Mouse (Mus musculus): ENCODE results near the gene Cyb5rl. TPM values are rescaled to one million over a fixed set of nuclear protein-coding genes. Genes with fewer than 3 reads are reported as not detected.

The Cyb5rl gene
- polyA plus RNA-seq, 1 experiment = 9.4 TPM

GRCm38 (mm10) chr4:107124376-107124775 lies 57.6 kb downstream of the Cyb5rl start:
- TF ChIP-seq CTCF (IDR thresholded peaks at IDR 0.05; ENCODE audit: borderline replicate concordance, control insufficient read depth, extremely low read depth, insufficient read depth, low read length, poor library complexity) = no peak
- no peak for TF ChIP-seq POLR2A (IDR thresholded peaks at IDR 0.05; ENCODE audit: control insufficient read depth, extremely low read depth, insufficient read depth, low read length, poor library complexity)
- no peak for DNase-seq
- Histone ChIP-seq H3K36me3 (ENCODE audit: control insufficient read depth, insufficient read depth, low read length) (no peaks in the 10 kb centered on the region), H3K4me3 (ENCODE audit: control insufficient read depth, insufficient read depth, low read length) (no peak overlapping the region), H3K4me1 (replicated peaks; ENCODE audit: control insufficient read depth, insufficient read depth, low read length) (peaks cover 5% of the 10 kb centered on the region), H3K27me3 (ENCODE audit: control insufficient read depth, insufficient read depth, low read length) (no peaks in the 10 kb centered on the region), H3K27ac (ENCODE audit: control insufficient read depth, insufficient read depth, low read length) (no peak overlapping the region)
- 91% methylated on average over 7 of the region's 7 CpGs for WGBS

DNA sequence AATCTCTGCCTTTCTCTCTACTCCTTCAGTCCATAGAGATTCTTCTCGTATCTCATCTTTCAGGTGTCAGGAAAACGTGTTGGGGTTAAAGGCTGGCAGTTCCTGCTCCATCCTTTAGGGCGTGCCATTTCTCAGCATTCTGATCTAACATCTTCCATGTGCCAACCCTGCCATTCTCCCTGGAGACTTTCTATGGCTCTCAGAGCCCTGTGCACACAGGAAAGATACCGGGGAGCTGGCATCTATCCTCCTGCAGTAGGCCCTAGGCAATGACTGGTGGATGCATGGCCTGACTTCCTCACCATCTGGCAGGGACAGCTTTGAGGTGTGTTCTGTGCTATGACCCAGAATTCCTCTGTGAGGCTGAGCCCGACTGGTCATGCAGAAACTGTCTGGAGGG lies 58.3 kb downstream of the Cyb5rl start:
- Histone ChIP-seq H3K27me3 (ENCODE audit: control insufficient read depth, insufficient read depth, low read length) (no peaks in the 10 kb centered on the region), H3K36me3 (ENCODE audit: control insufficient read depth, insufficient read depth, low read length) (no peaks in the 10 kb centered on the region), H3K4me3 (ENCODE audit: control insufficient read depth, insufficient read depth, low read length) (no peak overlapping the region), H3K27ac (ENCODE audit: control insufficient read depth, insufficient read depth, low read length) (no peak overlapping the region), H3K4me1 (replicated peaks; ENCODE audit: control insufficient read depth, insufficient read depth, low read length) (peaks cover 5% of the 10 kb centered on the region)
- 70% methylated on average over 5 of the region's 5 CpGs for WGBS
- no peak for DNase-seq
- TF ChIP-seq POLR2A (IDR thresholded peaks at IDR 0.05; ENCODE audit: control insufficient read depth, extremely low read depth, insufficient read depth, low read length, poor library complexity) = no peak
- no peak for TF ChIP-seq CTCF (IDR thresholded peaks at IDR 0.05; ENCODE audit: borderline replicate concordance, control insufficient read depth, extremely low read depth, insufficient read depth, low read length, poor library complexity)

DNA sequence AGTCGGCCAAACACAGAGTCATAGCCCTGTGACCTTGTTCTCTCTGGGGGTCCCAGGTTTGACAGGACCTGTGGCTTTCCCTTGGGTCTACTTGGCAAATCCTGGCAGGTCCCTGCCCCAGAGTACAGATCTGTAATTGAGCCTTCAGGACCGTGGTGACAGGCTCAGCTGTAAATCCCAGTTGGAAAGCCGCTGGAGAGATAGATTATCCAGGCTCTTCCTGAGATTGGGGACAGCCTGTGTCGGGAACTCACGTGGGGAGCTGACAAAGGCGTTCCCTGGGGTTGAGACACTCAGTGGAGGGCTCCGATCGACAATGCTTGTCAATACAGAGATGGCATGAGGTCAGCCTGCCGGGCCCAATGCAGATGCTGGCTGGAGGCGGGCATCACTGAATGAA lies 59.6 kb downstream of the Cyb5rl start:
- TF ChIP-seq POLR2A (IDR thresholded peaks at IDR 0.05; ENCODE audit: control insufficient read depth, extremely low read depth, insufficient read depth, low read length, poor library complexity) (no peak), CTCF (IDR thresholded peaks at IDR 0.05; ENCODE audit: borderline replicate concordance, control insufficient read depth, extremely low read depth, insufficient read depth, low read length, poor library complexity) (no peak)
- no peak overlapping the region for H3K4me3 ChIP-seq (ENCODE audit: control insufficient read depth, insufficient read depth, low read length)
- no peaks in the 10 kb centered on the region for H3K36me3 ChIP-seq (ENCODE audit: control insufficient read depth, insufficient read depth, low read length)
- H3K4me1 ChIP-seq (replicated peaks; ENCODE audit: control insufficient read depth, insufficient read depth, low read length) = peaks cover 15% of the 10 kb centered on the region
- DNase-seq = no peak
- no peak overlapping the region for H3K27ac ChIP-seq (ENCODE audit: control insufficient read depth, insufficient read depth, low read length)
- H3K27me3 ChIP-seq (ENCODE audit: control insufficient read depth, insufficient read depth, low read length) = no peaks in the 10 kb centered on the region
- 92% methylated on average over 10 of the region's 10 CpGs for WGBS

GRCm38 (mm10) chr4:107126891-107127524 lies 60.2 kb downstream of the Cyb5rl start:
- DNase-seq = no peak
- WGBS = 73% methylated on average over 13 of the region's 13 CpGs
- H3K4me1 ChIP-seq (replicated peaks; ENCODE audit: control insufficient read depth, insufficient read depth, low read length) = peaks cover 15% of the 10 kb centered on the region
- H3K4me3 ChIP-seq (ENCODE audit: control insufficient read depth, insufficient read depth, low read length) = no peak overlapping the region
- TF ChIP-seq POLR2A (IDR thresholded peaks at IDR 0.05; ENCODE audit: control insufficient read depth, extremely low read depth, insufficient read depth, low read length, poor library complexity) (no peak), CTCF (IDR thresholded peaks at IDR 0.05; ENCODE audit: borderline replicate concordance, control insufficient read depth, extremely low read depth, insufficient read depth, low read length, poor library complexity) (no peak)
- H3K36me3 ChIP-seq (ENCODE audit: control insufficient read depth, insufficient read depth, low read length) = no peaks in the 10 kb centered on the region
- H3K27me3 ChIP-seq (ENCODE audit: control insufficient read depth, insufficient read depth, low read length) = no peaks in the 10 kb centered on the region
- no peak overlapping the region for H3K27ac ChIP-seq (ENCODE audit: control insufficient read depth, insufficient read depth, low read length)

GRCm38 (mm10) chr4:107127901-107128669 lies 61.3 kb downstream of the Cyb5rl start:
- no peaks in the 10 kb centered on the region for H3K27me3 ChIP-seq (ENCODE audit: control insufficient read depth, insufficient read depth, low read length)
- WGBS = 93% methylated on average over 13 of the region's 13 CpGs
- no peak for DNase-seq

GRCm38 (mm10) chr4:107129373-107129772 lies 62.6 kb downstream of the Cyb5rl start:
- no peak overlapping the region for H3K27ac ChIP-seq (ENCODE audit: control insufficient read depth, insufficient read depth, low read length)
- no peaks in the 10 kb centered on the region for H3K27me3 ChIP-seq (ENCODE audit: control insufficient read depth, insufficient read depth, low read length)
- peaks cover 15% of the 10 kb centered on the region for H3K4me1 ChIP-seq (replicated peaks; ENCODE audit: control insufficient read depth, insufficient read depth, low read length)
- no peaks in the 10 kb centered on the region for H3K36me3 ChIP-seq (ENCODE audit: control insufficient read depth, insufficient read depth, low read length)
- TF ChIP-seq POLR2A (IDR thresholded peaks at IDR 0.05; ENCODE audit: control insufficient read depth, extremely low read depth, insufficient read depth, low read length, poor library complexity) (no peak), CTCF (IDR thresholded peaks at IDR 0.05; ENCODE audit: borderline replicate concordance, control insufficient read depth, extremely low read depth, insufficient read depth, low read length, poor library complexity) (no peak)
- H3K4me3 ChIP-seq (ENCODE audit: control insufficient read depth, insufficient read depth, low read length) = no peak overlapping the region
- WGBS = 95% methylated on average over 8 of the region's 8 CpGs
- DNase-seq = no peak

More at GRCm38 (mm10) chr4:107127901-107128669, 61.3 kb downstream of the Cyb5rl start:
- TF ChIP-seq POLR2A (IDR thresholded peaks at IDR 0.05; ENCODE audit: control insufficient read depth, extremely low read depth, insufficient read depth, low read length, poor library complexity) = no peak
- TF ChIP-seq CTCF (IDR thresholded peaks at IDR 0.05; ENCODE audit: borderline replicate concordance, control insufficient read depth, extremely low read depth, insufficient read depth, low read length, poor library complexity) = no peak
- H3K4me1 ChIP-seq (replicated peaks; ENCODE audit: control insufficient read depth, insufficient read depth, low read length) = peaks cover 15% of the 10 kb centered on the region
- no peak overlapping the region for H3K27ac ChIP-seq (ENCODE audit: control insufficient read depth, insufficient read depth, low read length)
- H3K36me3 ChIP-seq (ENCODE audit: control insufficient read depth, insufficient read depth, low read length) = no peaks in the 10 kb centered on the region
- no peak overlapping the region for H3K4me3 ChIP-seq (ENCODE audit: control insufficient read depth, insufficient read depth, low read length)

Data from thymus, adult 2 months (tissue).